Mouse (Mus musculus): ENCODE measurements around the gene Wdr17. TPM values are rescaled to one million over a fixed set of nuclear protein-coding genes. Genes with fewer than 3 reads are reported as not detected.
"Not testable (repeated sequence)": the region's sequence is repeated elsewhere in the genome, so short reads cannot be mapped to it uniquely, and the experiment has no call there.

Gene Wdr17
- total and polyA plus RNA-seq, 2 experiments from 2014 or later: 13.9 to 16.7 TPM

DNA sequence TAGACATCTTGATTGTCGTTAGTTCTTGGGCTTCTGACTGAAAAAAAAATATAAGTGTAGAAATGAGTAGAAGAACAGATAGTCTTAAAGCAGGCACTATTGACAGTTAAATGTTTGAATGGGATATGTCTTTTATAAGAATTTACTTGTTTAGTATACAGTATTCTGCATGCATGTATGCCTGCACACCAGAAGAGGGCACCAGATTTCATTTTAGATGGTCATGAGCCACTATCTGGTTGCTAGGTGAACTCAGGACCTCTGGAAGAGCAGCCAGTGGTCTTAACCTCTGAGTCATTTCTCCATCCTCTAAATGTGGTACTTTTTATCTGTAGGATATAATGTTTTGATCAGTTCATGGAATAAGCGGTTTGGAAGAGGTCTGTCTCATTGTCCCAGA, 227.3 kb downstream of the Wdr17 start:
- Histone ChIP-seq H3K9ac (replicated peaks; ENCODE audit: low read length, poor library complexity, severe bottlenecking) (no peak overlapping the region), H3K4me1 (ENCODE audit: insufficient read depth, low read length) (no peaks in the 10 kb centered on the region), H3K36me3 (ENCODE audit: insufficient read depth, low read length) (peaks cover 5% of the 10 kb centered on the region), H3K27me3 (ENCODE audit: insufficient read depth, low read length) (no peaks in the 10 kb centered on the region), H3K4me2 (ENCODE audit: low read depth, low read length, poor library complexity, severe bottlenecking) (no peak overlapping the region), H3K4me3 (ENCODE audit: low read depth, low read length) (no peak overlapping the region), H3K27ac (ENCODE audit: low read depth, low read length) (no peak overlapping the region), H3K9me3 (ENCODE audit: low read length) (no peaks in the 10 kb centered on the region)
- WGBS: 91% methylated on average over 2 of the region's 2 CpGs
- peak; percentile 42 for TF ChIP-seq CTCF (IDR thresholded peaks at IDR 0.05)
- no peak for ATAC-seq (ENCODE audit: low FRiP score)
- DNase-seq (ENCODE audit: low spot score): no peak

DNA sequence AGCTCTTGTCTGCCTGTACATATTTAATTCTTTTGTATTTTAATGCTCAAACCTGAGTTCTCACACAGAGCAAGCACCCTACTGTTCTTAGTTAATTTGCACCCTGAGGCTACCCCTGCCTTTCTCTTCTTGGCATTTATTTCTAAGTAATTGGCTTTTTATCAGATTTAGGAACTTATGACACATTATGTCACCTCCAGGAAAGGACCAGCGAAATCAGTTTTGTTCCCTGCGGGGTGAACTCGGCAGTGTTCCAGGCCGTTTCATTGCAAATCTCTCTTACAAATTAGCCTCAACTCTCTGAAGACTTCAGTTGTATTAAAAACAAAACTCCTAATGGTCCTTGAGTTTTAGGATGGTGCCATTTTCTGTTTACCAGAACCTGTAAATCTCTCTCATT, 248.3 kb downstream of the Wdr17 start:
- ATAC-seq (ENCODE audit: low FRiP score): no peak
- H3K27me3 ChIP-seq (ENCODE audit: insufficient read depth, low read length): no peaks in the 10 kb centered on the region
- peak; percentile 35 for DNase-seq (ENCODE audit: low spot score)
- H3K4me2 ChIP-seq (ENCODE audit: low read depth, low read length, poor library complexity, severe bottlenecking): no peak overlapping the region
- H3K9ac ChIP-seq (replicated peaks; ENCODE audit: low read length, poor library complexity, severe bottlenecking): no peak overlapping the region
- H3K4me1 ChIP-seq (ENCODE audit: insufficient read depth, low read length): no peaks in the 10 kb centered on the region
- no peaks in the 10 kb centered on the region for H3K36me3 ChIP-seq (ENCODE audit: insufficient read depth, low read length)
- no peak overlapping the region for H3K27ac ChIP-seq (ENCODE audit: low read depth, low read length)
- no peak for TF ChIP-seq CTCF (IDR thresholded peaks at IDR 0.05)
- H3K4me3 ChIP-seq (ENCODE audit: low read depth, low read length): no peak overlapping the region
- 51% methylated on average over 4 of the region's 4 CpGs for WGBS
- H3K9me3 ChIP-seq (ENCODE audit: low read length): no peaks in the 10 kb centered on the region

DNA sequence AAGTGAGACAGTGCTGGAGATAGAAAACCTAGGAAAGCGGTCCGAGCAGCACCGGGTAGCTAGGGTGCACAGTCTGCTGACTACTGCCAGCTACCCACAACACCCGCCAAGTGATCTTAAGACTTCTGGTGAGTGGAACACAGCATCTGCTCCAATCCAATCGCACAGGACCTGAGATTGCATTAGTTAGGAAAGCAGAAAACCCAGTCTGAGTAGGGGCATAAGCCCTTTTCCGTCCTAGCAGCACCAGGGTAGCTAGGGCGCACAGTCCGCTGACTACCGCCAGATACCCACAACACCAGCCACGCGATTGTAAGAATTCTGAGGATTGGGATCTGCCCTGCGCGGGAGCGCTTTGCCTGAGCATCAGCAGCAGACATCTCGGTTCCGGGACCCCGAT, 270.3 kb downstream of the Wdr17 start:
- H3K27ac ChIP-seq (ENCODE audit: low read depth, low read length); H3K27me3 ChIP-seq (ENCODE audit: insufficient read depth, low read length); ATAC-seq (ENCODE audit: low FRiP score); H3K4me2 ChIP-seq (ENCODE audit: low read depth, low read length, poor library complexity, severe bottlenecking); H3K36me3 ChIP-seq (ENCODE audit: insufficient read depth, low read length); DNase-seq (ENCODE audit: low spot score); H3K4me1 ChIP-seq (ENCODE audit: insufficient read depth, low read length); H3K9ac ChIP-seq (replicated peaks; ENCODE audit: low read length, poor library complexity, severe bottlenecking); H3K4me3 ChIP-seq (ENCODE audit: low read depth, low read length); H3K9me3 ChIP-seq (ENCODE audit: low read length): not testable (repeated sequence)
- 91% methylated on average over 17 of the region's 17 CpGs for WGBS

- Histone ChIP-seq H3K4me1 (ENCODE audit: insufficient read depth, low read length) (no peaks in the 10 kb centered on the region), H3K36me3 (ENCODE audit: insufficient read depth, low read length) (no peaks in the 10 kb centered on the region), H3K9ac (replicated peaks; ENCODE audit: low read length, poor library complexity, severe bottlenecking) (no peak overlapping the region), H3K4me2 (ENCODE audit: low read depth, low read length, poor library complexity, severe bottlenecking) (no peak overlapping the region), H3K9me3 (ENCODE audit: low read length) (no peaks in the 10 kb centered on the region), H3K4me3 (ENCODE audit: low read depth, low read length) (no peak overlapping the region), H3K27me3 (ENCODE audit: insufficient read depth, low read length) (no peaks in the 10 kb centered on the region), H3K27ac (ENCODE audit: low read depth, low read length) (no peak overlapping the region)
- ATAC-seq (ENCODE audit: low FRiP score) (no peak), DNase-seq (ENCODE audit: low spot score) (no peak)
- TF ChIP-seq CTCF (IDR thresholded peaks at IDR 0.05): no peak
- 74% methylated on average over 4 of the region's 4 CpGs for WGBS
Observed at GRCm38 (mm10) chr8:54610238-54610637, 276.7 kb downstream of the Wdr17 start.

DNA sequence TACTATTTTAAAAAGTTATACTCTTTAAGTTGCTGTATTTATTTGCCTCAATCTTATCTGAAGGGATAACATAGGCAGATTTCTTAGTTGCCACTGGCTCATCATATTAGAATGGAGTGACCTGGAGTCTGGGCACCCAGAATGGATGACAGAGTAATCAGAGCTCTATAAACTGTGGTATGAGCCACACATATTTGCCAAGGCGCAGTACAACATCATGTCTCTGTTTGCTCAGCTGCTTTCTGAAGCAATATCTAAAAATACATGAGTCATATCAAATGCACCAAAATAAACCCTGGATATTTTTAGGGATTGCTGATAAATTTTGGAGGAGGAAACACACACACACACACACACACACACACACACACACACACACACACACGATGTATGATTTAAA, 277.6 kb downstream of the Wdr17 start:
- H3K36me3 ChIP-seq (ENCODE audit: insufficient read depth, low read length): no peaks in the 10 kb centered on the region
- WGBS: 89% methylated on average over 2 of the region's 2 CpGs

GRCm38 (mm10) chr8:54603440-54603839, 283.5 kb downstream of the Wdr17 start:
- no peaks in the 10 kb centered on the region for H3K9me3 ChIP-seq (ENCODE audit: low read length)
- peaks cover 6% of the 10 kb centered on the region; the same call in 1 of the 2 replicates for H3K4me1 ChIP-seq (ENCODE audit: insufficient read depth, low read length)
- H3K4me3 ChIP-seq (ENCODE audit: low read depth, low read length): no peak overlapping the region
- no peak for TF ChIP-seq CTCF (IDR thresholded peaks at IDR 0.05)
- H3K27ac ChIP-seq (ENCODE audit: low read depth, low read length): no peak overlapping the region
- no peaks in the 10 kb centered on the region for H3K27me3 ChIP-seq (ENCODE audit: insufficient read depth, low read length)
- 78% methylated on average over 4 of the region's 4 CpGs for WGBS
- DNase-seq (ENCODE audit: low spot score) (no peak), ATAC-seq (ENCODE audit: low FRiP score) (no peak)
- H3K36me3 ChIP-seq (ENCODE audit: insufficient read depth, low read length): no peaks in the 10 kb centered on the region
- H3K4me2 ChIP-seq (ENCODE audit: low read depth, low read length, poor library complexity, severe bottlenecking): no peak overlapping the region
- no peak overlapping the region for H3K9ac ChIP-seq (replicated peaks; ENCODE audit: low read length, poor library complexity, severe bottlenecking)

More for the DNA sequence above, 277.6 kb downstream of the Wdr17 start:
- Histone ChIP-seq H3K4me1 (ENCODE audit: insufficient read depth, low read length) (no peaks in the 10 kb centered on the region), H3K9ac (replicated peaks; ENCODE audit: low read length, poor library complexity, severe bottlenecking) (no peak overlapping the region), H3K9me3 (ENCODE audit: low read length) (no peaks in the 10 kb centered on the region), H3K27me3 (ENCODE audit: insufficient read depth, low read length) (no peaks in the 10 kb centered on the region), H3K27ac (ENCODE audit: low read depth, low read length) (no peak overlapping the region), H3K4me2 (ENCODE audit: low read depth, low read length, poor library complexity, severe bottlenecking) (no peak overlapping the region), H3K4me3 (ENCODE audit: low read depth, low read length) (no peak overlapping the region)
- DNase-seq (ENCODE audit: low spot score) (no peak), ATAC-seq (ENCODE audit: low FRiP score) (no peak)
- TF ChIP-seq CTCF (IDR thresholded peaks at IDR 0.05): no peak
